In the genomic region with DNA sequence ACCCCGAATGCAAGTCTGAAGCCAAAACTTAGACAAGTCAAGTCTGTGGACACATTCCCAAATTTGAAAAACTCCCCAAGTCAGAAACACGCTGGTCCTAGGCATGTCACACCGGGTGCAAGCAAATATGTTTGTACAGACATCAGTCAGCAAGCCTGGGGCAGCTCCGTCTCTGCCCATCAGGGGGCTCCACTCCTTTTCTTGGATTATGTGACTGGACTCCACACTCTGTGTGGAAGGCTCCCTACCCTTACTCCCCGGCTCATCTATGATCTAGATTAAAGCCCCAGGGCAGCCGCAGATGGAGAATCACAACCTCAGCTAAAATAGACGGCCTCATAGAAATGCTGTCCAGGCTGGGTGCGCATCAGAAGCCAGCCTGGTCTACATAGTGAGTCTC, we compare ENCODE assay signal across 19 mouse cellular contexts. TPM values are rescaled to one million over a fixed set of nuclear protein-coding genes. Genes with fewer than 3 reads are reported as not detected.
A peak's percentile ranks its signal among the peaks of the same experiment; 100 is the strongest.
DNase-seq lines count a peak whose midpoint lies in the region; ATAC-seq and TF ChIP-seq lines count a peak whose summit lies in the region.
"Had no signal": no experiment of that assay in that cellular context is flagged by ENCODE, and none has a peak within 500 bp of the region (broad histone marks: within the 10 kb centered on the region; RNA-seq: fewer than 3 reads in every experiment).

No protein-coding gene starts in this region.

- no peak for ATAC-seq in liver, embryonic 11.5 days (replicated peaks; ENCODE audit: low FRiP score)
- ATAC-seq: forebrain, postnatal 0 days had no signal

- no peak overlapping the region for H3K9ac ChIP-seq in liver, adult 2 months (ENCODE audit: low read depth, low read length)
- H3K9ac ChIP-seq in liver, embryonic 11.5 days (ENCODE audit: low read depth, low read length) = no peak overlapping the region
- H3K9ac ChIP-seq: forebrain, postnatal 0 days; heart, embryonic 13.5 days; neural tube, embryonic 13.5 days; stomach, embryonic 15.5 days had no signal

- H3K4me1 ChIP-seq in liver, adult 2 months (ENCODE audit: control insufficient read depth, insufficient read depth, low read length) = peaks cover 3% of the 10 kb centered on the region; the same call in 1 of the 2 replicates
- H3K4me1 ChIP-seq in liver, embryonic 11.5 days (replicated peaks; ENCODE audit: control insufficient read depth, insufficient read depth, low read length) = peaks cover 5% of the 10 kb centered on the region; the same call in 1 of the 2 replicates
- H3K4me1 ChIP-seq in forebrain, embryonic 10.5 days = peaks cover 26% of the 10 kb centered on the region

- TF ChIP-seq POLR2A in liver, adult 2 months (IDR thresholded peaks at IDR 0.05; ENCODE audit: extremely low read depth, insufficient read depth, low read length) = no peak

- H3K9me3 ChIP-seq in liver, embryonic 11.5 days (ENCODE audit: control insufficient read depth, low read length) = no peaks in the 10 kb centered on the region
- no peaks in the 10 kb centered on the region for H3K9me3 ChIP-seq in forebrain, embryonic 10.5 days
- H3K9me3 ChIP-seq: embryonic facial prominence, embryonic 10.5 days; heart, embryonic 13.5 days; neural tube, embryonic 13.5 days; stomach, embryonic 15.5 days had no signal

- H3K27ac ChIP-seq in gastrocnemius, adult 2 months = no peak overlapping the region
- no peak overlapping the region for H3K27ac ChIP-seq in liver, adult 2 months (replicated peaks; ENCODE audit: insufficient read depth, low read depth, low read length)
- H3K27ac ChIP-seq in liver, embryonic 11.5 days (ENCODE audit: low read depth, low read length) = no peak overlapping the region
- no peak overlapping the region for H3K27ac ChIP-seq in forebrain, embryonic 10.5 days
- H3K27ac ChIP-seq: embryonic facial prominence, embryonic 10.5 days; heart, embryonic 13.5 days; neural tube, embryonic 13.5 days; stomach, embryonic 15.5 days had no signal

- H3K36me3 ChIP-seq in liver, adult 2 months (ENCODE audit: control insufficient read depth, insufficient read depth, low read length) = no peaks in the 10 kb centered on the region
- no peaks in the 10 kb centered on the region for H3K36me3 ChIP-seq in liver, embryonic 11.5 days (ENCODE audit: control insufficient read depth, insufficient read depth, low read length)
- no peaks in the 10 kb centered on the region for H3K36me3 ChIP-seq in forebrain, embryonic 10.5 days (replicated peaks)
- H3K36me3 ChIP-seq: embryonic facial prominence, embryonic 10.5 days; heart, embryonic 13.5 days; neural tube, embryonic 13.5 days; stomach, embryonic 15.5 days had no signal

- H3K4me2 ChIP-seq in liver, embryonic 11.5 days = no peak overlapping the region
- H3K4me2 ChIP-seq: heart, embryonic 13.5 days; neural tube, embryonic 13.5 days; stomach, embryonic 15.5 days had no signal

- H3K27me3 ChIP-seq in liver, adult 2 months (ENCODE audit: control insufficient read depth, insufficient read depth, low read length) = no peaks in the 10 kb centered on the region
- no peaks in the 10 kb centered on the region for H3K27me3 ChIP-seq in liver, embryonic 11.5 days (replicated peaks; ENCODE audit: control insufficient read depth, insufficient read depth, low read length)
- H3K27me3 ChIP-seq in forebrain, embryonic 10.5 days (ENCODE audit: poor library complexity, severe bottlenecking) = peaks cover 32% of the 10 kb centered on the region

- TF ChIP-seq CTCF in gastrocnemius, adult 2 months (IDR thresholded peaks at IDR 0.05) = peak; percentile 31; the same call in 1 of the 2 replicates
- TF ChIP-seq CTCF in liver, adult 2 months (IDR thresholded peaks at IDR 0.05; ENCODE audit: low read depth, low read length) = peak; percentile 44

- no peak for DNase-seq in gastrocnemius, adult 2 months
- no peak for DNase-seq in gastrocnemius, postnatal 25 days
- no peak for DNase-seq in liver, adult 2 months (ENCODE audit: extremely low read depth, low read depth, low spot score)
- no peak for DNase-seq in liver, embryonic 11.5 days (ENCODE audit: low spot score)
- peak; percentile 31 for DNase-seq in A20 (ENCODE audit: low read depth, low spot score)
- peak; percentile 82 for DNase-seq in ZHBTc4 (ENCODE audit: low read depth, low spot score)
- no peak for DNase-seq in forebrain, embryonic 10.5 days (ENCODE audit: extremely low spot score, low spot score)
- DNase-seq in left cerebral cortex, adult 11 months (ENCODE audit: low spot score) = no peak
- DNase-seq: cerebellum, adult 11 months; forebrain, postnatal 0 days; gastrocnemius, postnatal 10 days; kidney, postnatal 14 days; right cerebral cortex, postnatal 4 days; thymus, postnatal 25 days had no signal

- intact Hi-C loops in gastrocnemius, adult 2 months (cut with DNase I) = no loop called here

- no peak overlapping the region for H3K4me3 ChIP-seq in gastrocnemius, adult 2 months
- H3K4me3 ChIP-seq in liver, adult 2 months (ENCODE audit: insufficient read depth, low read depth, low read length) = no peak overlapping the region
- no peak overlapping the region for H3K4me3 ChIP-seq in liver, embryonic 11.5 days (ENCODE audit: low read depth, low read length)
- no peak overlapping the region for H3K4me3 ChIP-seq in forebrain, embryonic 10.5 days
- H3K4me3 ChIP-seq: embryonic facial prominence, embryonic 10.5 days; erythroblast, embryonic 14.5 days; heart, embryonic 13.5 days; neural tube, embryonic 13.5 days; stomach, embryonic 15.5 days had no signal

- WGBS in liver, adult 2 months = 75% methylated on average over 8 of the region's 8 CpGs
- 59% methylated on average over 8 of the region's 8 CpGs for WGBS in liver, embryonic 11.5 days
- WGBS in forebrain, embryonic 10.5 days = 70% methylated on average over 8 of the region's 8 CpGs

- H3K79me2 ChIP-seq in liver, adult 2 months (ENCODE audit: control insufficient read depth, insufficient read depth, low read length) = no peaks in the 10 kb centered on the region

RNA-seq across cellular contexts. Expression of a gene that starts 32.2 kb away (rescaled TPM):
- total RNA-seq in gastrocnemius, adult 2 months (2021) = 10 to 100 TPM; 25.7 to 31.9 TPM
- total RNA-seq in gastrocnemius, postnatal 25 days (2021) = 10 to 100 TPM; 23.6 to 25.3 TPM
- total RNA-seq in liver, adult 2 months (2014; rRNA removed) = 12.2 and 15.6 TPM in 2 replicates
- 15.3 and 17.9 TPM in 2 replicates for polyA plus RNA-seq in liver, adult 2 months (2012; rRNA removed)
- 152 and 158 TPM in 2 replicates for polyA plus RNA-seq in liver, embryonic 11.5 days (2014; fragmentation: Nextera tagmentation; extraction: Ambion mirVana)
- 149 and 150 TPM in 2 replicates for polyA plus RNA-seq in forebrain, embryonic 10.5 days (2016; fragmentation: Nextera tagmentation; extraction: Ambion mirVana)

RNA-seq across cellular contexts. Expression of a gene that starts 47.3 kb away (rescaled TPM):
- total RNA-seq in gastrocnemius, adult 2 months (2021) = 10 to 100 TPM; 23.0 to 25.9 TPM
- total RNA-seq in gastrocnemius, postnatal 25 days (2021) = 10 to 100 TPM; 20.2 to 20.8 TPM
- 20.3 and 24.1 TPM in 2 replicates for total RNA-seq in liver, adult 2 months (2014; rRNA removed)
- 17.4 and 17.5 TPM in 2 replicates for polyA plus RNA-seq in liver, adult 2 months (2012; rRNA removed)
- polyA plus RNA-seq in liver, embryonic 11.5 days (2014; fragmentation: Nextera tagmentation; extraction: Ambion mirVana) = 23.2 and 25.0 TPM in 2 replicates
- polyA plus RNA-seq in forebrain, embryonic 10.5 days (2016; fragmentation: Nextera tagmentation; extraction: Ambion mirVana) = 20.7 and 22.4 TPM in 2 replicates

Comparison
In these comparisons a context has a peak if more than half of its experiments do, and no peak if none do; other contexts are left out.
1. DNase-seq: peak in A20 (single experiment) and ZHBTc4 (single experiment); none in gastrocnemius, adult 2 months (single experiment), gastrocnemius, postnatal 25 days (single experiment), liver, adult 2 months (single experiment), liver, embryonic 11.5 days (single experiment), forebrain, embryonic 10.5 days (single experiment) and left cerebral cortex, adult 11 months (single experiment).